Mouse (Mus musculus) liver, embryonic 14.5 days (tissue): ENCODE measurements around the gene Tmem190. TPM values are rescaled to one million over a fixed set of nuclear protein-coding genes. Genes with fewer than 3 reads are reported as not detected.

Experiments
- ATAC-seq: fragments of 200-750 bp; cut with Nextera tagmentation; 2 replicates; pipeline ENCODE4 v1.8.0; 2017; ENCODE audit warnings: moderate number of reproducible peaks, mild to moderate bottlenecking, moderate library complexity; ENCODE audit not compliant: insufficient read depth
- DNase-seq, 3 experiments: peaks; one replicate each; pipeline ENCODE4 v3.0.0-alpha.2; 2012 to 2013; ENCODE audit warnings: low read depth in 3 of 3, low spot score in 3 of 3
- H3K27ac ChIP-seq: fragments of 300-500 bp; sonication (generic); 2 replicates; pipeline ENCODE4 v1.5.1; 2014; ENCODE audit warnings: moderate library complexity, mild to moderate bottlenecking, control low read depth, inconsistent platforms
- H3K27me3 ChIP-seq: fragments of 300-500 bp; sonication (generic); 2 replicates; pipeline ENCODE4 v1.6.1; 2014; ENCODE audit warnings: mild to moderate bottlenecking, low read length, moderate library complexity; ENCODE audit not compliant: control insufficient read depth, insufficient read depth
- H3K36me3 ChIP-seq: fragments of 300-500 bp; sonication (generic); replicated peaks from 2 replicates; pipeline ENCODE4 v1.6.1; 2014; ENCODE audit warnings: low read depth; ENCODE audit not compliant: control insufficient read depth, insufficient read depth
- H3K4me1 ChIP-seq, 2 experiments: fragments of 200-500 bp in 1 of 2; fragments of 300-500 bp in 1 of 2; sonication (generic) in 1 of 2; replicated peaks; 2 replicates each; pipeline ENCODE4 v1.6.1; 2012 to 2014; ENCODE audit warnings: antibody characterized with exemption in 1 of 2, inconsistent platforms in 1 of 2, low read length in 1 of 2; ENCODE audit not compliant: control insufficient read depth in 2 of 2, insufficient read depth in 2 of 2
- H3K4me2 ChIP-seq: fragments of 300-500 bp; sonication (generic); 2 replicates; pipeline ENCODE4 v1.6.1; 2014; ENCODE audit warnings: low read depth, mild to moderate bottlenecking, control low read depth, moderate library complexity
- H3K4me3 ChIP-seq, 2 experiments: fragments of 200-500 bp in 1 of 2; fragments of 300-500 bp in 1 of 2; sonication (generic) in 1 of 2; 2 replicates each; pipeline ENCODE4 v1.5.1; 2012 to 2014; ENCODE audit warnings: low read depth in 2 of 2, low read length in 2 of 2, mild to moderate bottlenecking in 2 of 2, control low read depth in 1 of 2, inconsistent platforms in 1 of 2, moderate library complexity in 1 of 2; ENCODE audit not compliant: insufficient read depth in 1 of 2
- H3K9ac ChIP-seq: fragments of 300-500 bp; sonication (generic); replicated peaks from 2 replicates; pipeline ENCODE4 v1.6.1; 2014; ENCODE audit warnings: mild to moderate bottlenecking, control low read depth, moderate library complexity
- H3K9me3 ChIP-seq: fragments of 300-500 bp; sonication (generic); 2 replicates; pipeline ENCODE4 v1.6.1; 2016; ENCODE audit warnings: low read length, mixed read lengths; ENCODE audit not compliant: control insufficient read depth
- CTCF ChIP-seq: IDR thresholded peaks from 2 replicates; pipeline ENCODE4 v1.5.1; 2016; ENCODE audit warnings: antibody characterized with exemption, low read depth, control low read depth
- EP300 ChIP-seq: IDR thresholded peaks from 2 replicates; pipeline ENCODE4 v1.6.1; 2016; ENCODE audit warnings: antibody characterized with exemption, low read depth
- WGBS: fragments of 180-500 bp; shearing (Covaris S2); extraction: QIAGEN DNeasy Blood & Tissue Kit; methylation state at CpG from one replicate; pipeline ENCODE4 v1.1.7; 2014; ENCODE audit not compliant: insufficient replicate concordance; 5-methylcytosine and 5-hydroxymethylcytosine counted together
- polyA plus RNA-seq, 2 experiments: library from polyadenylated mRNA; depleted of rRNA in 1 of 2; stranded (reverse) in 1 of 2; unstranded in 1 of 2; fragments of >200 nt; fragmentation: Nextera tagmentation in 1 of 2; extraction: Ambion mirVana in 1 of 2; gene quantifications; 2 replicates each; pipeline versions ENCODE4 v1.2.1 to v1.2.3; 2012 to 2014

Gene Tmem190
- polyA plus RNA-seq, 2 experiments: not detected

DNA sequence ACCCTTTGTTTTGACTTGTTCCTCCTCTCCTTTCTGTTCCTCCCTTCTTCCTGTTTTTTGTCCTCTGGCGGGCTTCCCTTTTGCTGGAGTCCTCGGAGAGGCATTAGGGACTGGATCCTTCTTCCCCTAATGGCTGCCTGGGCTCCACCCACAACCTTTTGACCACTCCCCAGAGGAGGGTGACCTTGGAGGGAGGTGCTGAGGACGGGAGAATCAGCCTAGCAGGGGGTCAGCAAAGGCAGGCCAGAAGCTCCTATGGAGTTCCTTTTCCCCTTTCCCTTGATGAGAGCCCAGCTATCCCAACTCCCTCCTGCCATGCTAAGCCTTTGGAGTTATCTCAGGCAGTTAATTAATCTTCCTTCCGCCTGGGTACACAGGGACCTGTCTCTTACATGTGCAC lies 41.6 kb upstream of the Tmem190 start:
- ATAC-seq: peak; percentile 53
- WGBS: 3% methylated on average over 4 of the region's 4 CpGs
- Histone ChIP-seq H3K27me3 (no peaks in the 10 kb centered on the region), H3K4me2 (peak overlapping the region; percentile 95), H3K4me3 (peak overlapping the region; percentile 69 to 99), H3K9me3 (no peaks in the 10 kb centered on the region), H3K27ac (peak overlapping the region; percentile 74), H3K9ac (peak overlapping the region; percentile 76), H3K36me3 (peaks cover 9% of the 10 kb centered on the region), H3K4me1 (peaks cover 43 to 49% of the 10 kb centered on the region in 2 experiments)
- TF ChIP-seq CTCF: no peak
- no peak for TF ChIP-seq EP300
- peak; percentile 63 to 79 (median 67) for DNase-seq

DNA sequence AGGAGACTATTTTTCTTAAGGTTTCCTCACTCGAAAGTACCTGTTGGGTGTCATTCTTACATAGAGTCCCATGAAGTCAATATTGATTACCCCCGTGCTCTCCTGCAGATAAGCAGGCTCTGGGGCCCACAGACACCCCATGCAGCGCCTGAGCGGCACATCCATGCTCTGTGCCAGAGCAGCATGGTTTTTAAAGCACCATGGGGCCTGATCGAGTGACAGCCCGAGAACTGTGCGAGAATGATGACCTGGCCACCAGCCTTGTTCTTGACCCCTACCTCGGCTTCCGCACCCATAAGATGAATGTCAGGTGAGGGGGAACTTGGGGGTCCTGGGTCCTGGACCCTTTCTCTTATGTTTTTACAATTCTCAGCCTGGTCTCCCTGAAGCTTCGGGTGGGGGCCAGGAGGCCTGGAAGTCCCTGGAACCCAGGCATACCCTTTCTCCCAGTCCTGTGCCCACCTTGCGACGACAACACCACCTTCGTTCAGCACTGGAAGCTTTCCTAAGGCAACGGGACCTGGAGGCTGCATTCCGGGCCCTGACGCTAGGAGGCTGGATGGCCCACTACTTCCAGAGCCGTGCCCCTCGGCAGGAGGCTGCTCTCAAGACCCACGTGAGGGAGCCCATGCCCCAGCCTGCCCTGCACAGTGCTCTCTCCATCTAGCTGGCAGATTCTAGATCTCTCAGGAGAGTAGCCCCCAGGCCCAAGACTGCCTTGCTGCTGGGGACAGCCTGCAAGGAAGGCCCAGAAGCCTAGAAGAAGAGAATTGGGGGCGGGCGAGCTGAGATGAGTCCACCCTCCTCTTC lies 40.9 kb upstream of the Tmem190 start:
- peaks cover 50 to 56% of the 10 kb centered on the region in 2 experiments for H3K4me1 ChIP-seq
- peaks cover 15% of the 10 kb centered on the region for H3K36me3 ChIP-seq
- 52% methylated on average over 21 of the region's 21 CpGs for WGBS
- ATAC-seq (peak; percentile 45), DNase-seq (peak in 1 of 3 experiments; percentile 63)
- no peaks in the 10 kb centered on the region for H3K27me3 ChIP-seq
- H3K9ac ChIP-seq: peak overlapping the region; percentile 76
- H3K9me3 ChIP-seq: no peaks in the 10 kb centered on the region
- TF ChIP-seq EP300: no peak
- peak; percentile 20; the same call in 1 of the 2 replicates for TF ChIP-seq CTCF
- peak overlapping the region; percentile 69 to 99 for H3K4me3 ChIP-seq
- peak overlapping the region; percentile 74 for H3K27ac ChIP-seq
- H3K4me2 ChIP-seq: peak overlapping the region; percentile 95

DNA sequence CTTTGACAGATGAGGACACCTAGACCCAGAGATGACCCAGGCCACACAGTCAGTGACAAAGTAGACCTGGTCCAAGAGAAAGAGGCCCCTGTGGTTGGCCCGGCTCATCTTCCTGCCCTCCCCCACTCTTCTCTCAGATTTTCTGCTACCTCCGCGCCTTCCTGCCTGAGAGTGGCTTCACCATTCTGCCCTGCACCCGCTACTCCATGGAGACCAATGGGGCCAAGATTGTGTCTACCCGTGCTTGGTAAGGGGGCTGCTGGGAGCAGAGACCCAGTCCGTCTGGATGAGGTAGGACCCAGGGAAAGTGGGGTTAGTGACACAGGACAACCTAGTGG lies 40.3 kb upstream of the Tmem190 start:
- ATAC-seq: no peak
- Histone ChIP-seq H3K4me3 (peak overlapping the region; percentile 69 to 99), H3K9ac (peak overlapping the region; percentile 76), H3K27ac (peak overlapping the region; percentile 74), H3K36me3 (peaks cover 15% of the 10 kb centered on the region), H3K9me3 (no peaks in the 10 kb centered on the region), H3K4me2 (peak overlapping the region; percentile 95), H3K4me1 (peaks cover 54 to 62% of the 10 kb centered on the region in 2 experiments), H3K27me3 (no peaks in the 10 kb centered on the region)
- DNase-seq: no peak
- TF ChIP-seq EP300 (no peak), CTCF (no peak)
- WGBS: 55% methylated on average over 6 of the region's 6 CpGs

DNA sequence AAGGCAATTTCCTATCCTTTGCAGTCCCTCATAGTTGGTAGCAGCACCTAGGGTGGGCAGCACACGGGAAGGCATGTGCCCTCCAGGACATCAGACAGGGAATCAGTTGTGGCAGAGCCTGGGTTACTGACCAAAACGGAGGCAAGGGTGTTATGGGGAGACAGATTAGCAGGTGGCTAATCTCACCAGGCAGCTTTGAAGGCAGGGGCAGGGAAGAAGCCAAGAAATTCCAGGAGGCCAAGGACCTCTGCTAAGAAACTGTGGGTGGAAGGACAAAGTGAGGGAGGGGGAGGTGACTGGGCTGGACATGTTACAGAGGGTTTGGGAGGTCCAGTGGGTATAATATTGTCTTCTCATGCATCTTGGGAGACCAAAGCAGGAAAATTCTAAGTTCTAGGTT lies 39.4 kb upstream of the Tmem190 start:
- Histone ChIP-seq H3K9me3 (no peaks in the 10 kb centered on the region), H3K4me1 (peaks cover 63 to 71% of the 10 kb centered on the region in 2 experiments), H3K4me3 (peak overlapping the region; percentile 69 to 99), H3K27ac (peak overlapping the region; percentile 74), H3K9ac (peak overlapping the region; percentile 76), H3K4me2 (peak overlapping the region; percentile 95), H3K27me3 (no peaks in the 10 kb centered on the region), H3K36me3 (peaks cover 15% of the 10 kb centered on the region)
- 17% methylated on average over 2 of the region's 2 CpGs for WGBS
- DNase-seq: peak in 1 of 3 experiments; percentile 84
- TF ChIP-seq EP300: peak; percentile 89
- no peak for TF ChIP-seq CTCF
- ATAC-seq: peak; percentile 2; the same call in 1 of the 2 replicates

DNA sequence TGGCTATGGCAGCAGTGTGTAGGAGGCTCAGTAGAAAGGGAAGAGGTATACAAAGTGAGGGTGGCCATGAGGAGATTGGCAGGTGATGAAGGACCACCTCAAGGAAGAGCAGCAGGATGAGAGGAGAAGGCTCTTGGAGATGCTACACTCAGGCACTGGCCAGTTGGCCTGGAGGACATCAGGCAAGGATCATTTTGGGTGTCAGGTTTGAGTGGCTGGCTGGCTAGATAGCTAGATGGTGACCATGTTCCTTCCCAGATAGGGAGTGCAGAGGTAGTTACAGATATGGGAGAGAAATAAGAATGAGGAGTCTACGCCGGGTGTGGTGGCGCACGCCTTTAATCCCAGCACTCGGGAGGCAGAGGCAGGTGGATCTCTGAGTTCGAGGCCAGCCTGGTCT lies 37.9 kb upstream of the Tmem190 start:
- ATAC-seq: no peak
- Histone ChIP-seq H3K4me1 (peaks cover 72 to 77% of the 10 kb centered on the region in 2 experiments), H3K9me3 (no peaks in the 10 kb centered on the region), H3K36me3 (peaks cover 15% of the 10 kb centered on the region), H3K27ac (peak overlapping the region; percentile 74), H3K4me2 (peak overlapping the region; percentile 95), H3K27me3 (no peaks in the 10 kb centered on the region), H3K9ac (peak overlapping the region; percentile 76), H3K4me3 (no peak overlapping the region)
- no peak for DNase-seq
- peak; percentile 46; the same call in 1 of the 2 replicates for TF ChIP-seq EP300
- TF ChIP-seq CTCF: no peak
- 48% methylated on average over 5 of the region's 6 CpGs for WGBS
